12 mouse cellular contexts compared by ENCODE assay signal in genomic region chr13:108110929-108111328, GRCm38 (mm10).
"Had no signal": no experiment of that assay in that cellular context is flagged by ENCODE, and none has a peak within 500 bp of the region (broad histone marks: within the 10 kb centered on the region; RNA-seq: fewer than 3 reads in every experiment).

No protein-coding gene starts in this region.

- DNase-seq: retina, postnatal 1 day; right cerebral cortex, adult 18-20 months; right cerebral cortex, postnatal 14 days; right cerebral cortex, postnatal 25 days; right cerebral cortex, postnatal 4 days; spleen, adult 18-20 months; thymus, adult 18-20 months; thymus, adult 2 months; thymus, postnatal 14 days; thymus, postnatal 25 days; thymus, postnatal 36 days; thymus, postnatal 4 days had no signal
